Mouse (Mus musculus): Measurements from ENCODE around the gene Cdc20. TPM values are rescaled to one million over a fixed set of nuclear protein-coding genes. Genes with fewer than 3 reads are reported as not detected.

The Cdc20 gene
- 1.7 and 2.3 TPM in 2 replicates for polyA plus RNA-seq (2012; rRNA removed)

- Histone ChIP-seq H3K4me1 (ENCODE audit: control insufficient read depth, insufficient read depth, low read length) (no peaks in the 10 kb centered on the region; the same call in 1 of the 2 replicates), H3K4me3 (ENCODE audit: insufficient read depth, low read length) (peak within 1 kb of the TSS; percentile 11), H3K27ac (ENCODE audit: insufficient read depth, low read length) (no peak within 1 kb of the TSS)
- no peak for TF ChIP-seq CTCF (IDR thresholded peaks at IDR 0.05; ENCODE audit: extremely low read depth, insufficient read depth, low read length)
- TF ChIP-seq POLR2A (IDR thresholded peaks at IDR 0.05; ENCODE audit: extremely low read depth, insufficient read depth, low read length), result peak; percentile 82
Measured at GRCm38 (mm10) chr4:118436820-118437603, at the start of gene Cdc20. Gene Cdc20 (minus strand): TSS chr4:118437352.

GRCm38 (mm10) chr4:118476773-118477530 is 39.8 kb upstream of the Cdc20 start:
- Histone ChIP-seq H3K4me3 (ENCODE audit: insufficient read depth, low read length) (no peak overlapping the region), H3K27ac (ENCODE audit: insufficient read depth, low read length) (no peak overlapping the region), H3K4me1 (ENCODE audit: control insufficient read depth, insufficient read depth, low read length) (no peaks in the 10 kb centered on the region)
- TF ChIP-seq POLR2A (IDR thresholded peaks at IDR 0.05; ENCODE audit: extremely low read depth, insufficient read depth, low read length) (no peak), CTCF (IDR thresholded peaks at IDR 0.05; ENCODE audit: extremely low read depth, insufficient read depth, low read length) (no peak)

GRCm38 (mm10) chr4:118472687-118473086 is 35.5 kb upstream of the Cdc20 start:
- TF ChIP-seq CTCF (IDR thresholded peaks at IDR 0.05; ENCODE audit: extremely low read depth, insufficient read depth, low read length) (no peak), POLR2A (IDR thresholded peaks at IDR 0.05; ENCODE audit: extremely low read depth, insufficient read depth, low read length) (no peak)
- H3K4me1 ChIP-seq (ENCODE audit: control insufficient read depth, insufficient read depth, low read length), result no peaks in the 10 kb centered on the region
- H3K4me3 ChIP-seq (ENCODE audit: insufficient read depth, low read length), result no peak overlapping the region
- H3K27ac ChIP-seq (ENCODE audit: insufficient read depth, low read length), result no peak overlapping the region

- H3K4me1 ChIP-seq (ENCODE audit: control insufficient read depth, insufficient read depth, low read length), result no peaks in the 10 kb centered on the region
- H3K27ac ChIP-seq (ENCODE audit: insufficient read depth, low read length), result no peak overlapping the region
Measured at GRCm38 (mm10) chr4:118471281-118471680, 34.1 kb upstream of the Cdc20 start.

GRCm38 (mm10) chr4:118465697-118466163 is 28.6 kb upstream of the Cdc20 start:
- TF ChIP-seq CTCF (IDR thresholded peaks at IDR 0.05; ENCODE audit: extremely low read depth, insufficient read depth, low read length) (no peak), POLR2A (IDR thresholded peaks at IDR 0.05; ENCODE audit: extremely low read depth, insufficient read depth, low read length) (no peak)
- no peak overlapping the region for H3K4me3 ChIP-seq (ENCODE audit: insufficient read depth, low read length)
- peaks cover 1% of the 10 kb centered on the region; the same call in 1 of the 2 replicates for H3K4me1 ChIP-seq (ENCODE audit: control insufficient read depth, insufficient read depth, low read length)
- H3K27ac ChIP-seq (ENCODE audit: insufficient read depth, low read length), result no peak overlapping the region

More at GRCm38 (mm10) chr4:118471281-118471680, 34.1 kb upstream of the Cdc20 start:
- no peak for TF ChIP-seq CTCF (IDR thresholded peaks at IDR 0.05; ENCODE audit: extremely low read depth, insufficient read depth, low read length)
- no peak for TF ChIP-seq POLR2A (IDR thresholded peaks at IDR 0.05; ENCODE audit: extremely low read depth, insufficient read depth, low read length)
- H3K4me3 ChIP-seq (ENCODE audit: insufficient read depth, low read length), result no peak overlapping the region

- peaks cover 1% of the 10 kb centered on the region; the same call in 1 of the 2 replicates for H3K4me1 ChIP-seq (ENCODE audit: control insufficient read depth, insufficient read depth, low read length)
- no peak overlapping the region for H3K4me3 ChIP-seq (ENCODE audit: insufficient read depth, low read length)
- H3K27ac ChIP-seq (ENCODE audit: insufficient read depth, low read length), result no peak overlapping the region
- TF ChIP-seq POLR2A (IDR thresholded peaks at IDR 0.05; ENCODE audit: extremely low read depth, insufficient read depth, low read length) (no peak), CTCF (IDR thresholded peaks at IDR 0.05; ENCODE audit: extremely low read depth, insufficient read depth, low read length) (no peak)
Measured at GRCm38 (mm10) chr4:118464956-118465355, 27.8 kb upstream of the Cdc20 start.

GRCm38 (mm10) chr4:118457345-118457975 is 20.3 kb upstream of the Cdc20 start, which contains the start of gene Mpl:
Gene Mpl (minus strand): TSS chr4:118457513.
- Histone ChIP-seq H3K4me3 (ENCODE audit: insufficient read depth, low read length) (no peak within 1 kb of the TSS), H3K27ac (ENCODE audit: insufficient read depth, low read length) (no peak within 1 kb of the TSS), H3K4me1 (ENCODE audit: control insufficient read depth, insufficient read depth, low read length) (no peaks in the 10 kb centered on the region)
- no peak for TF ChIP-seq POLR2A (IDR thresholded peaks at IDR 0.05; ENCODE audit: extremely low read depth, insufficient read depth, low read length)
- TF ChIP-seq CTCF (IDR thresholded peaks at IDR 0.05; ENCODE audit: extremely low read depth, insufficient read depth, low read length), result no peak

GRCm38 (mm10) chr4:118446415-118447153 is 9.4 kb upstream of the Cdc20 start:
- peak overlapping the region; percentile 5; the same call in 1 of the 2 replicates for H3K4me3 ChIP-seq (ENCODE audit: insufficient read depth, low read length)
- peaks cover 2% of the 10 kb centered on the region; the same call in 1 of the 2 replicates for H3K4me1 ChIP-seq (ENCODE audit: control insufficient read depth, insufficient read depth, low read length)
- peak overlapping the region; percentile 18; the same call in 1 of the 2 replicates for H3K27ac ChIP-seq (ENCODE audit: insufficient read depth, low read length)
- TF ChIP-seq POLR2A (IDR thresholded peaks at IDR 0.05; ENCODE audit: extremely low read depth, insufficient read depth, low read length) (no peak), CTCF (IDR thresholded peaks at IDR 0.05; ENCODE audit: extremely low read depth, insufficient read depth, low read length) (peak; percentile 0; the same call in 1 of the 2 replicates)
